Mouse (Mus musculus) megakaryocyte, embryonic 14.5 days (primary cell): ENCODE measurements around the gene Gm4869.

ENCODE experiments used
- FLI1 ChIP-seq: IDR thresholded peaks from 2 replicates; pipeline ENCODE4 v1.6.1; 2012; ENCODE audit warnings: low read length, inconsistent platforms, mixed read lengths
- GATA1 ChIP-seq: IDR thresholded peaks from 3 replicates; pipeline ENCODE4 v1.6.1; 2012; ENCODE audit warnings: mixed read lengths, low read length, inconsistent platforms, borderline replicate concordance

- no peak for TF ChIP-seq GATA1
- no peak for TF ChIP-seq FLI1
These were observed 64.9 kb downstream of the Gm4869 start for GRCm38 (mm10) chr5:140510012-140511000.
